Comparison of ENCODE assay signal across 11 mouse cellular contexts in genomic region chr1:171320151-171320550, GRCm38 (mm10). TPM values are rescaled to one million over a fixed set of nuclear protein-coding genes. Genes with fewer than 3 reads are reported as not detected.
DNase-seq lines count a peak whose midpoint lies in the region; ATAC-seq and TF ChIP-seq lines count a peak whose summit lies in the region.
"Had no signal": no experiment of that assay in that cellular context is flagged by ENCODE, and none has a peak within 500 bp of the region (broad histone marks: within the 10 kb centered on the region; RNA-seq: fewer than 3 reads in every experiment).

No protein-coding gene starts in this region.

- no peaks in the 10 kb centered on the region for H3K4me1 ChIP-seq in liver, embryonic 11.5 days (replicated peaks; ENCODE audit: control insufficient read depth, insufficient read depth, low read length)
- peaks cover 6% of the 10 kb centered on the region for H3K4me1 ChIP-seq in liver, embryonic 12.5 days
- no peaks in the 10 kb centered on the region for H3K4me1 ChIP-seq in embryonic facial prominence, embryonic 11.5 days (ENCODE audit: control insufficient read depth, insufficient read depth, low read length)
- H3K4me1 ChIP-seq in neural tube, embryonic 15.5 days, result 0 out of 2 replicates have a peak, but pooled peaks cover 6% of the 10 kb centered on the region
- H3K4me1 ChIP-seq: hindbrain, embryonic 15.5 days had no signal

- peak overlapping the region; percentile 43 for H3K27ac ChIP-seq in gastrocnemius, adult 2 months
- H3K27ac ChIP-seq in liver, embryonic 11.5 days (ENCODE audit: low read depth, low read length), result no peak overlapping the region
- H3K27ac ChIP-seq in liver, embryonic 12.5 days, result no peak overlapping the region
- no peak overlapping the region for H3K27ac ChIP-seq in embryonic facial prominence, embryonic 11.5 days (replicated peaks; ENCODE audit: low read depth, low read length)
- H3K27ac ChIP-seq in neural tube, embryonic 15.5 days (replicated peaks), result no peak overlapping the region
- H3K27ac ChIP-seq: hindbrain, embryonic 15.5 days had no signal

- H3K27me3 ChIP-seq in liver, embryonic 11.5 days (replicated peaks; ENCODE audit: control insufficient read depth, insufficient read depth, low read length), result no peaks in the 10 kb centered on the region
- no peaks in the 10 kb centered on the region for H3K27me3 ChIP-seq in liver, embryonic 12.5 days (replicated peaks)
- H3K27me3 ChIP-seq in embryonic facial prominence, embryonic 11.5 days (ENCODE audit: control insufficient read depth, insufficient read depth, low read length), result no peaks in the 10 kb centered on the region
- no peaks in the 10 kb centered on the region for H3K27me3 ChIP-seq in neural tube, embryonic 15.5 days (replicated peaks)
- H3K27me3 ChIP-seq: hindbrain, embryonic 15.5 days had no signal

- TF ChIP-seq CTCF in gastrocnemius, adult 2 months (IDR thresholded peaks at IDR 0.05), result no peak

- 39% methylated on average over 5 of the region's 5 CpGs for WGBS in liver, embryonic 11.5 days
- 46% methylated on average over 5 of the region's 5 CpGs for WGBS in liver, embryonic 12.5 days (ENCODE audit: insufficient replicate concordance)
- WGBS in embryonic facial prominence, embryonic 11.5 days, result 13% methylated on average over 5 of the region's 5 CpGs
- WGBS in neural tube, embryonic 15.5 days, result 18% methylated on average over 5 of the region's 5 CpGs

- H3K4me3 ChIP-seq in gastrocnemius, adult 2 months, result peak overlapping the region; percentile 9
- H3K4me3 ChIP-seq in liver, embryonic 11.5 days (ENCODE audit: low read depth, low read length), result 0 out of 2 replicates have a peak overlapping the region, but pooled peaks have one; percentile 12
- H3K4me3 ChIP-seq in liver, embryonic 12.5 days, result no peak overlapping the region
- peak overlapping the region; percentile 13 for H3K4me3 ChIP-seq in embryonic facial prominence, embryonic 11.5 days (ENCODE audit: low read depth, low read length)
- no peak overlapping the region for H3K4me3 ChIP-seq in neural tube, embryonic 15.5 days (replicated peaks)
- H3K4me3 ChIP-seq: hindbrain, embryonic 15.5 days had no signal

- peak overlapping the region; percentile 33; the same call in 1 of the 2 replicates for H3K4me2 ChIP-seq in liver, embryonic 11.5 days
- no peak overlapping the region for H3K4me2 ChIP-seq in liver, embryonic 12.5 days
- no peak overlapping the region; the same call in 1 of the 2 replicates for H3K4me2 ChIP-seq in embryonic facial prominence, embryonic 11.5 days (ENCODE audit: low read depth, low read length)
- H3K4me2 ChIP-seq in neural tube, embryonic 15.5 days, result peak overlapping the region; percentile 9; the same call in 1 of the 2 replicates
- H3K4me2 ChIP-seq: hindbrain, embryonic 15.5 days had no signal

- no peak overlapping the region for H3K9ac ChIP-seq in liver, embryonic 11.5 days (ENCODE audit: low read depth, low read length)
- no peak overlapping the region for H3K9ac ChIP-seq in liver, embryonic 12.5 days
- H3K9ac ChIP-seq in embryonic facial prominence, embryonic 11.5 days (replicated peaks; ENCODE audit: low read length), result no peak overlapping the region
- H3K9ac ChIP-seq in neural tube, embryonic 15.5 days (replicated peaks), result no peak overlapping the region
- H3K9ac ChIP-seq: hindbrain, embryonic 15.5 days had no signal

- peak; percentile 48 for DNase-seq in gastrocnemius, adult 2 months
- DNase-seq in gastrocnemius, postnatal 4 days (ENCODE audit: low spot score in 2 of 2), result no peak
- no peak for DNase-seq in liver, embryonic 11.5 days (ENCODE audit: low spot score)
- no peak for DNase-seq in embryonic facial prominence, embryonic 11.5 days (ENCODE audit: low spot score)
- DNase-seq in Muller cell, postnatal 12 days (ENCODE audit: inconsistent ontology term), result no peak
- DNase-seq in right cerebral cortex, postnatal 10 days (ENCODE audit: low spot score in 2 of 2), result no peak
- DNase-seq: lung, postnatal 10 days; right cerebral cortex, postnatal 14 days had no signal

- intact Hi-C loops in gastrocnemius, adult 2 months (cut with DNase I), result no loop called here

- H3K9me3 ChIP-seq in liver, embryonic 11.5 days (ENCODE audit: control insufficient read depth, low read length), result no peaks in the 10 kb centered on the region
- H3K9me3 ChIP-seq in liver, embryonic 12.5 days (replicated peaks), result no peaks in the 10 kb centered on the region
- no peaks in the 10 kb centered on the region for H3K9me3 ChIP-seq in embryonic facial prominence, embryonic 11.5 days (replicated peaks; ENCODE audit: control insufficient read depth, low read length)
- H3K9me3 ChIP-seq in neural tube, embryonic 15.5 days (replicated peaks), result no peaks in the 10 kb centered on the region
- H3K9me3 ChIP-seq: hindbrain, embryonic 15.5 days had no signal

- H3K36me3 ChIP-seq in liver, embryonic 11.5 days (ENCODE audit: control insufficient read depth, insufficient read depth, low read length), result peaks cover 4% of the 10 kb centered on the region; the same call in 1 of the 2 replicates
- peaks cover 9% of the 10 kb centered on the region; the same call in 1 of the 2 replicates for H3K36me3 ChIP-seq in liver, embryonic 12.5 days
- H3K36me3 ChIP-seq in embryonic facial prominence, embryonic 11.5 days (replicated peaks; ENCODE audit: control insufficient read depth, insufficient read depth, low read depth, low read length), result no peaks in the 10 kb centered on the region
- H3K36me3 ChIP-seq in neural tube, embryonic 15.5 days, result no peaks in the 10 kb centered on the region; the same call in 1 of the 2 replicates
- H3K36me3 ChIP-seq: hindbrain, embryonic 15.5 days had no signal

- ATAC-seq in liver, embryonic 11.5 days (replicated peaks; ENCODE audit: low FRiP score), result no peak
- no peak for ATAC-seq in liver, embryonic 12.5 days
- ATAC-seq in embryonic facial prominence, embryonic 11.5 days (replicated peaks; ENCODE audit: insufficient number of reproducible peaks, low FRiP score, low TSS enrichment, low read depth), result no peak
- no peak for ATAC-seq in neural tube, embryonic 15.5 days (ENCODE audit: low FRiP score)

RNA-seq across cellular contexts. Expression of gene Dedd, which starts 8.8 kb away (rescaled TPM):
- 10 to 100 TPM; 32.4 to 35.5 TPM for total RNA-seq in gastrocnemius, adult 2 months (2021)
- 10 to 100 TPM; 33.5 to 33.6 TPM for total RNA-seq in gastrocnemius, postnatal 4 days (2021)
- 34.8 and 37.5 TPM in 2 replicates for polyA plus RNA-seq in liver, embryonic 11.5 days (2014; fragmentation: Nextera tagmentation; extraction: Ambion mirVana)
- polyA plus RNA-seq in liver, embryonic 12.5 days (2016; fragmentation: Nextera tagmentation; extraction: Ambion mirVana), result 24.9 and 26.1 TPM in 2 replicates
- 51.7 and 56.7 TPM in 2 replicates for polyA plus RNA-seq in embryonic facial prominence, embryonic 11.5 days (2014; fragmentation: Nextera tagmentation; extraction: Ambion mirVana)
- 44.1 and 49.9 TPM in 2 replicates for polyA plus RNA-seq in neural tube, embryonic 15.5 days (2015; fragmentation: Nextera tagmentation; extraction: Ambion mirVana)

RNA-seq across cellular contexts. Expression of gene Nit1, which starts 25.3 kb away (rescaled TPM):
- 10 to 100 TPM; 29.4 to 30.4 TPM for total RNA-seq in gastrocnemius, adult 2 months (2021)
- total RNA-seq in gastrocnemius, postnatal 4 days (2021), result 10 to 100 TPM; 22.4 to 24.9 TPM
- 26.2 and 29.1 TPM in 2 replicates for polyA plus RNA-seq in liver, embryonic 11.5 days (2014; fragmentation: Nextera tagmentation; extraction: Ambion mirVana)
- 22.8 and 25.3 TPM in 2 replicates for polyA plus RNA-seq in liver, embryonic 12.5 days (2016; fragmentation: Nextera tagmentation; extraction: Ambion mirVana)
- 29.8 and 31.5 TPM in 2 replicates for polyA plus RNA-seq in embryonic facial prominence, embryonic 11.5 days (2014; fragmentation: Nextera tagmentation; extraction: Ambion mirVana)
- polyA plus RNA-seq in neural tube, embryonic 15.5 days (2015; fragmentation: Nextera tagmentation; extraction: Ambion mirVana), result 53.0 and 53.1 TPM in 2 replicates

RNA-seq across cellular contexts. Expression of gene Pfdn2, which starts 25.3 kb away (rescaled TPM):
- 100 to 1,000 TPM in 1 of 2 experiments, 10 to 100 TPM in 1; 93.2 to 101 TPM for total RNA-seq in gastrocnemius, adult 2 months (2021)
- total RNA-seq in gastrocnemius, postnatal 4 days (2021), result 100 to 1,000 TPM in 1 of 2 experiments, 10 to 100 TPM in 1; 97.9 to 112 TPM
- 68.0 and 73.7 TPM in 2 replicates for polyA plus RNA-seq in liver, embryonic 11.5 days (2014; fragmentation: Nextera tagmentation; extraction: Ambion mirVana)
- 74.3 and 76.1 TPM in 2 replicates for polyA plus RNA-seq in liver, embryonic 12.5 days (2016; fragmentation: Nextera tagmentation; extraction: Ambion mirVana)
- 60.7 and 70.1 TPM in 2 replicates for polyA plus RNA-seq in embryonic facial prominence, embryonic 11.5 days (2014; fragmentation: Nextera tagmentation; extraction: Ambion mirVana)
- polyA plus RNA-seq in neural tube, embryonic 15.5 days (2015; fragmentation: Nextera tagmentation; extraction: Ambion mirVana), result 146 and 162 TPM in 2 replicates

RNA-seq across cellular contexts. Expression of gene Ufc1, which starts 25.3 kb away (rescaled TPM):
- 10 to 100 TPM; 84.3 to 93.2 TPM for total RNA-seq in gastrocnemius, adult 2 months (2021)
- total RNA-seq in gastrocnemius, postnatal 4 days (2021), result 10 to 100 TPM; 88.1 to 89.8 TPM
- polyA plus RNA-seq in liver, embryonic 11.5 days (2014; fragmentation: Nextera tagmentation; extraction: Ambion mirVana), result 83.7 TPM in 2 replicates
- 55.9 and 58.3 TPM in 2 replicates for polyA plus RNA-seq in liver, embryonic 12.5 days (2016; fragmentation: Nextera tagmentation; extraction: Ambion mirVana)
- 109 and 114 TPM in 2 replicates for polyA plus RNA-seq in embryonic facial prominence, embryonic 11.5 days (2014; fragmentation: Nextera tagmentation; extraction: Ambion mirVana)
- 115 and 119 TPM in 2 replicates for polyA plus RNA-seq in neural tube, embryonic 15.5 days (2015; fragmentation: Nextera tagmentation; extraction: Ambion mirVana)

RNA-seq across cellular contexts. Expression of gene Usp21, which starts 32.4 kb away (rescaled TPM):
- total RNA-seq in gastrocnemius, adult 2 months (2021), result 10 to 100 TPM; 15.8 to 18.7 TPM
- total RNA-seq in gastrocnemius, postnatal 4 days (2021), result 10 to 100 TPM; 22.2 to 22.3 TPM
- 51.0 and 53.1 TPM in 2 replicates for polyA plus RNA-seq in liver, embryonic 11.5 days (2014; fragmentation: Nextera tagmentation; extraction: Ambion mirVana)
- polyA plus RNA-seq in liver, embryonic 12.5 days (2016; fragmentation: Nextera tagmentation; extraction: Ambion mirVana), result 36.2 and 38.6 TPM in 2 replicates
- 96.1 and 102 TPM in 2 replicates for polyA plus RNA-seq in embryonic facial prominence, embryonic 11.5 days (2014; fragmentation: Nextera tagmentation; extraction: Ambion mirVana)
- 87.4 and 91.6 TPM in 2 replicates for polyA plus RNA-seq in neural tube, embryonic 15.5 days (2015; fragmentation: Nextera tagmentation; extraction: Ambion mirVana)

Comparison
In these comparisons a context has a peak if more than half of its experiments do, and no peak if none do; other contexts are left out.
1. H3K4me3 ChIP-seq: peak in gastrocnemius, adult 2 months (single experiment), liver, embryonic 11.5 days (single experiment) and embryonic facial prominence, embryonic 11.5 days (single experiment); none in liver, embryonic 12.5 days (single experiment) and neural tube, embryonic 15.5 days (single experiment).
2. H3K4me2 ChIP-seq: peak in liver, embryonic 11.5 days (single experiment) and neural tube, embryonic 15.5 days (single experiment); none in liver, embryonic 12.5 days (single experiment) and embryonic facial prominence, embryonic 11.5 days (single experiment).